Mouse (Mus musculus) CH12.LX (cell line): ENCODE measurements around the gene Hdac4. TPM values are rescaled to one million over a fixed set of nuclear protein-coding genes. Genes with fewer than 3 reads are reported as not detected.

ENCODE experiments used
- DNase-seq: peaks from one replicate; pipeline ENCODE4 v3.0.0-alpha.2; 2013; ENCODE audit errors: extremely low read depth
- H3K27ac ChIP-seq: 2 replicates; pipeline ENCODE4 v1.5.1; 2012; ENCODE audit warnings: low read depth, mild to moderate bottlenecking, control low read depth, moderate library complexity; ENCODE audit not compliant: insufficient read depth
- H3K27me3 ChIP-seq: replicated peaks from 2 replicates; pipeline ENCODE3; 2012; ENCODE audit warnings: inconsistent platforms
- H3K36me3 ChIP-seq, 2 experiments: replicated peaks in 1 of 2; 2 replicates each; pipeline versions ENCODE3 to v1.6.1; 2012; ENCODE audit warnings: inconsistent platforms in 1 of 2, low read length in 1 of 2, mild to moderate bottlenecking in 1 of 2, mixed read lengths in 1 of 2, moderate library complexity in 1 of 2; ENCODE audit not compliant: control insufficient read depth in 1 of 2, insufficient read depth in 1 of 2
- H3K4me1 ChIP-seq, 2 experiments: 2 replicates each; pipeline ENCODE4 v1.6.1; 2012; ENCODE audit warnings: inconsistent platforms in 1 of 2, moderate library complexity in 1 of 2; ENCODE audit not compliant: insufficient read depth in 2 of 2, control insufficient read depth in 1 of 2
- H3K4me2 ChIP-seq: 2 replicates; pipeline ENCODE4 v1.6.1; 2012; ENCODE audit warnings: low read depth, mild to moderate bottlenecking, control low read depth; ENCODE audit not compliant: poor library complexity, insufficient read depth, severe bottlenecking
- H3K4me3 ChIP-seq, 3 experiments: fragments of 150-350 bp in 1 of 3; sonication (generic) in 1 of 3; replicated peaks in 1 of 3; 2 replicates each; pipeline versions ENCODE3 to v1.5.1; 2011 to 2012; ENCODE audit warnings: low read depth in 2 of 3, low read length in 2 of 3, mild to moderate bottlenecking in 2 of 3, moderate library complexity in 2 of 3, control low read depth in 1 of 3, improper control_type of control experiment in 1 of 3, inconsistent platforms in 1 of 3, mixed read lengths in 1 of 3; ENCODE audit not compliant: poor library complexity in 1 of 3
- H3K79me2 ChIP-seq: replicated peaks from 2 replicates; pipeline ENCODE4 v1.6.1; 2012; ENCODE audit warnings: mild to moderate bottlenecking, moderate library complexity; ENCODE audit not compliant: control insufficient read depth, poor library complexity, insufficient read depth, severe bottlenecking; ENCODE audit errors: extremely low read depth
- H3K9ac ChIP-seq: 2 replicates; pipeline ENCODE4 v1.6.1; 2012; ENCODE audit warnings: low read depth, mild to moderate bottlenecking, control low read depth, moderate library complexity; ENCODE audit not compliant: insufficient read depth
- H3K9me3 ChIP-seq: replicated peaks from 2 replicates; pipeline ENCODE3; 2012; ENCODE audit warnings: low read length, inconsistent platforms, mixed read lengths
- BHLHE40 ChIP-seq: IDR thresholded peaks from 2 replicates; pipeline ENCODE4 v1.6.1; 2011; ENCODE audit warnings: mild to moderate bottlenecking, low read depth, low read length, improper control_type of control experiment
- CHD2 ChIP-seq: IDR thresholded peaks from 2 replicates; pipeline ENCODE4 v1.6.1; 2011; ENCODE audit warnings: low read length, improper control_type of control experiment
- E2F4 ChIP-seq: IDR thresholded peaks from 2 replicates; pipeline ENCODE4 v1.6.1; 2011; ENCODE audit warnings: low read depth, low read length, improper control_type of control experiment; ENCODE audit not compliant: insufficient replicate concordance
- EP300 ChIP-seq: IDR thresholded peaks from 2 replicates; pipeline ENCODE4 v1.6.1; 2011; ENCODE audit warnings: low read length, improper control_type of control experiment
- IRF4 ChIP-seq: IDR thresholded peaks from 2 replicates; pipeline ENCODE4 v1.6.1; 2014; ENCODE audit warnings: low read depth, mild to moderate bottlenecking, inconsistent platforms, low read length, improper control_type of control experiment
- JUN ChIP-seq: IDR thresholded peaks from 2 replicates; pipeline ENCODE4 v1.6.1; 2011; ENCODE audit warnings: low read depth, mild to moderate bottlenecking, low read length, improper control_type of control experiment, moderate library complexity; ENCODE audit not compliant: insufficient read depth
- JUND ChIP-seq: conservative IDR thresholded peaks from 2 replicates; pipeline ENCODE4 v1.6.1; 2011; ENCODE audit warnings: low read depth, low read length, improper control_type of control experiment
- KAT2A ChIP-seq: IDR thresholded peaks from 2 replicates; pipeline ENCODE4 v1.6.1; 2012; ENCODE audit warnings: low read length, improper control_type of control experiment, inconsistent platforms; ENCODE audit not compliant: insufficient replicate concordance
- MEF2A ChIP-seq: IDR thresholded peaks from 2 replicates; pipeline ENCODE4 v1.6.1; 2014; ENCODE audit warnings: low read depth, mild to moderate bottlenecking, inconsistent platforms, low read length, improper control_type of control experiment, borderline replicate concordance
- MXI1 ChIP-seq: IDR thresholded peaks from 2 replicates; pipeline ENCODE4 v1.6.1; 2011; ENCODE audit warnings: mild to moderate bottlenecking, low read depth, low read length, improper control_type of control experiment
- MYC ChIP-seq: IDR thresholded peaks from 2 replicates; pipeline ENCODE4 v1.6.1; 2011; ENCODE audit warnings: low read depth, mild to moderate bottlenecking, improper control_type of control experiment, low read length
- NRF1 ChIP-seq: IDR thresholded peaks from 2 replicates; pipeline ENCODE4 v1.6.1; 2014; ENCODE audit warnings: low read depth, mild to moderate bottlenecking, inconsistent platforms, low read length, improper control_type of control experiment, moderate library complexity
- POLR2A ChIP-seq: IDR thresholded peaks from 2 replicates; pipeline ENCODE4 v1.6.1; 2011; ENCODE audit warnings: low read depth, mild to moderate bottlenecking, improper control_type of control experiment, low read length
- RAD21 ChIP-seq: IDR thresholded peaks from 2 replicates; pipeline ENCODE4 v1.6.1; 2011; ENCODE audit warnings: low read depth, mild to moderate bottlenecking, low read length, improper control_type of control experiment, moderate library complexity
- RCOR1 ChIP-seq: conservative IDR thresholded peaks from 2 replicates; pipeline ENCODE4 v1.6.1; 2012; ENCODE audit warnings: low read depth, mild to moderate bottlenecking, inconsistent platforms, low read length, improper control_type of control experiment
- SIN3A ChIP-seq: IDR thresholded peaks from 2 replicates; pipeline ENCODE4 v1.6.1; 2012; ENCODE audit warnings: low read length, improper control_type of control experiment, inconsistent platforms
- SMC3 ChIP-seq: IDR thresholded peaks from 2 replicates; pipeline ENCODE4 v1.6.1; 2011; ENCODE audit warnings: low read depth, low read length, improper control_type of control experiment
- TCF12 ChIP-seq: IDR thresholded peaks from 2 replicates; pipeline ENCODE4 v1.6.1; 2014; ENCODE audit warnings: low read depth, mild to moderate bottlenecking, inconsistent platforms, low read length, improper control_type of control experiment
- USF2 ChIP-seq: conservative IDR thresholded peaks from 2 replicates; pipeline ENCODE4 v1.6.1; 2011; ENCODE audit warnings: low read depth, low read length, improper control_type of control experiment
- ZC3H11A ChIP-seq: IDR thresholded peaks from 2 replicates; pipeline ENCODE4 v1.6.1; 2012; ENCODE audit warnings: low read depth, mild to moderate bottlenecking, inconsistent platforms, low read length, improper control_type of control experiment
- ZMIZ1 ChIP-seq: IDR thresholded peaks from 2 replicates; pipeline ENCODE4 v1.6.1; 2012; ENCODE audit warnings: low read depth, mild to moderate bottlenecking, inconsistent platforms, low read length, improper control_type of control experiment
- dilution Hi-C: fragments of 300-500 bp; cut with MboI; formaldehyde crosslinking; loops from 2 replicates; pipeline ENCODE4 v1.14.3; 2020; ENCODE audit warnings: low sequenced_read_pairs; ENCODE audit not compliant: extremely low pct_unique_long_range_greater_than_20kb, extremely low pct_ligation_motif_present
- in situ Hi-C: fragments of 300-500 bp; cut with MboI; formaldehyde crosslinking; loops from 3 replicates; pipeline ENCODE4 v1.14.3; 2019; ENCODE audit warnings: low sequenced_read_pairs, low pct_ligation_motif_present, low pct_unique_long_range_greater_than_20kb, mixed read lengths
- polyA plus RNA-seq: library from polyadenylated mRNA; unstranded; fragments of >175 nt; gene quantifications from 2 replicates; pipeline ENCODE4 v1.2.1, GENCODE M21; 2012; ENCODE audit warnings: low read depth; ENCODE audit not compliant: insufficient read length
- total RNA-seq, 2 experiments: library from RNA; depleted of rRNA; stranded (reverse); fragments of 300-350 nt in 1 of 2; fragments of >200 nt in 1 of 2; gene quantifications; 2 replicates each; pipeline ENCODE4 v1.2.3; 2012 to 2014

Gene Hdac4
- 5.2 and 6.3 TPM in 2 replicates for total RNA-seq (2012; rRNA removed)
- total RNA-seq (2014; rRNA removed), result 2.4 and 3.4 TPM in 2 replicates
- polyA plus RNA-seq, result 2.9 and 4.3 TPM in 2 replicates

DNA sequence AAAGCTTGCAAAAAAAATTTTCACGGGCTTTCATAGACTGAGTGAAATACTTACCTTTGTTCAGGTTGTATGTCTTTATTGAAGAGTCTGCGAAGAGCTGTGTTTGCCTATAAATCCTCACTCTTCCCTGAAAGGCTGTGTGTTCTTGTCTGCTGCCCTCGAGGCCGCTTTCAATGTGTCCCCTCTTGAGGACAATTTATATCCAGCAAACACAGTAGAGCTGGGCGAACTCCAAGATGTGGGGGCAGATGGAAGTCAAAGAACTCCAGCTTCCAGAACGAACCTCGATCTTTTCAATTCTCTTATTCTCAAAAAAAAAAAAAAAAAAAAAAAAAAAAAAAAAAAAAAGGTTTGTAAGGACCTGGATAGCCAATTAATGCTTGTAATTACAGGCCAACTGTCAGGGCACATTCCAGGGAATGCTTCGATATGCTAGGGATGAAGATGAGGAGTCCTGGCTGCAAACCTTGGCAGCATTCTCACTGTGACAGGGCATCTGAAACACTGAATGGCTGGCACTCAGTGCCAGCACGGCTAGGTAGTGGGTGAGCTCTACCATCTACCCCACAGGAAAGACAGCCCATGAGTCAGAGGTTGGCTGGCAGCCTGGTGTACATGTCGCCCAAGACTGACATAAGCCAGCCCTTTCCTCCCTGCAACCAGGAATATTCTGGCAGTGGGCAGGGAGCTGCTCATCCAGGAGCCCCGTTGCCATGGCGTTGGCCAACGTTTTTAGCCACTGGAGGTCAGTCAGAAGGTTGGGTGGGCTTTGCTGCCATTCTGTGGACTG lies at the start of gene Hdac4:
Gene Hdac4 (minus strand): TSS at position 340 of the 790 bp plus-strand sequence.
- H3K9me3 ChIP-seq, result peaks cover 6% of the 10 kb centered on the region
- H3K4me3 ChIP-seq, result no peak within 1 kb of the TSS
- peaks cover 11% of the 10 kb centered on the region for H3K27me3 ChIP-seq
- TF ChIP-seq IRF4 (no peak), JUND (no peak), MYC (no peak), JUN (no peak), SMC3 (no peak), USF2 (no peak), EP300 (no peak), MEF2A (no peak), RCOR1 (no peak), KAT2A (no peak), RAD21 (no peak)
- no peak within 1 kb of the TSS for H3K4me2 ChIP-seq
- no peak within 1 kb of the TSS for H3K27ac ChIP-seq
- H3K79me2 ChIP-seq, result no peaks in the 10 kb centered on the region
- in situ Hi-C loops, result no loop called here
- no peaks in the 10 kb centered on the region for H3K36me3 ChIP-seq
- dilution Hi-C loops, result no loop called here
- H3K4me1 ChIP-seq, result peaks cover 0 to 2% of the 10 kb centered on the region in 2 experiments; a peak in 3 of 4 replicates
- H3K9ac ChIP-seq, result no peak within 1 kb of the TSS
- no peak for DNase-seq

DNA sequence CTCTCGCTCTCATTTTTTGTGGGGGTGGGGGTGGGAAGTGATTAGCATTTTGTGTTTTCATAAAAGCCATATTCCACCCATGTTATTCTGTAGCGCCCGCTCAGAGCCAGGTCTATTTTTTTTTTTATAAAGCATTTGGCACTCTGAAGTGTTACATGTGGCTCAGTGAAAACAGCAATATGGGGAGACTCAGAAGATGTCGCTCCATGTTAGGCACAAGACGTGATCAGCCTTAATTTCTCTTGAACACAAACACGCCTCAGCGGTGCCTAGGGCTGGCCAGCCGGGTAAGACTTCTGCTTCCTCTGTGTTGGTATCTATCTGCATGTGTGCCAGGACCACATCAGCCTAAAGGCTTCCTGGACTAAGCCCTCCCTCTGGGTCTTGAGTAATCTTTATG lies 48.0 kb upstream of the Hdac4 start:
- TF ChIP-seq CHD2 (no peak), NRF1 (no peak), ZMIZ1 (no peak), SIN3A (no peak), BHLHE40 (no peak), E2F4 (no peak), POLR2A (no peak), TCF12 (no peak), RCOR1 (no peak), ZC3H11A (no peak), MXI1 (no peak)
- DNase-seq, result no peak
- Histone ChIP-seq H3K79me2 (no peaks in the 10 kb centered on the region), H3K4me2 (no peak overlapping the region), H3K9ac (no peak overlapping the region), H3K27ac (no peak overlapping the region), H3K36me3 (no peaks in the 10 kb centered on the region), H3K4me1 (peaks cover 3 to 10% of the 10 kb centered on the region in 2 experiments), H3K4me3 (no peak overlapping the region), H3K27me3 (peaks cover 62% of the 10 kb centered on the region), H3K9me3 (no peaks in the 10 kb centered on the region)
- in situ Hi-C loops (no loop called here), dilution Hi-C loops (no loop called here)
